Mouse (Mus musculus): ENCODE data around the gene Selenoh. TPM values are rescaled to one million over a fixed set of nuclear protein-coding genes. Genes with fewer than 3 reads are reported as not detected.
A peak's percentile ranks its signal among the peaks of the same experiment; 100 is the strongest.

Gene Selenoh
- polyA plus RNA-seq, 1 experiment from 2014 or later = 315 TPM

- Histone ChIP-seq H3K27me3 (ENCODE audit: control insufficient read depth, insufficient read depth, low read depth, low read length) (no peaks in the 10 kb centered on the region), H3K4me3 (ENCODE audit: low read length) (peak overlapping the region; percentile 17), H3K27ac (ENCODE audit: low read length) (peak overlapping the region; percentile 91), H3K36me3 (ENCODE audit: control insufficient read depth, insufficient read depth, low read length) (peaks cover 4% of the 10 kb centered on the region), H3K9ac (ENCODE audit: low read length) (peak overlapping the region; percentile 48; the same call in 1 of the 2 replicates), H3K4me2 (ENCODE audit: low read depth, low read length) (peak overlapping the region; percentile 50), H3K4me1 (replicated peaks; ENCODE audit: control insufficient read depth, insufficient read depth, low read length) (peaks cover 85% of the 10 kb centered on the region), H3K9me3 (ENCODE audit: control insufficient read depth, low read length) (no peaks in the 10 kb centered on the region)
- no peak for ATAC-seq (ENCODE audit: low read depth)
- WGBS = 7% methylated on average over 7 of the region's 7 CpGs
These were observed 33.0 kb downstream of the Selenoh start for GRCm38 (mm10) chr2:84637452-84638165.

GRCm38 (mm10) chr2:84636231-84636741 is 34.3 kb downstream of the Selenoh start:
- Histone ChIP-seq H3K4me3 (ENCODE audit: low read length) (peak overlapping the region; percentile 20), H3K9ac (ENCODE audit: low read length) (peak overlapping the region; percentile 57), H3K4me2 (ENCODE audit: low read depth, low read length) (peak overlapping the region; percentile 56), H3K36me3 (ENCODE audit: control insufficient read depth, insufficient read depth, low read length) (no peaks in the 10 kb centered on the region), H3K27ac (ENCODE audit: low read length) (peak overlapping the region; percentile 99), H3K27me3 (ENCODE audit: control insufficient read depth, insufficient read depth, low read depth, low read length) (no peaks in the 10 kb centered on the region), H3K9me3 (ENCODE audit: control insufficient read depth, low read length) (no peaks in the 10 kb centered on the region), H3K4me1 (replicated peaks; ENCODE audit: control insufficient read depth, insufficient read depth, low read length) (peaks cover 82% of the 10 kb centered on the region)
- ATAC-seq (ENCODE audit: low read depth) = peak; percentile 16; the same call in 1 of the 2 replicates
- WGBS = 4% methylated on average over 8 of the region's 8 CpGs

GRCm38 (mm10) chr2:84635611-84636010 is 35.0 kb downstream of the Selenoh start:
- Histone ChIP-seq H3K27me3 (ENCODE audit: control insufficient read depth, insufficient read depth, low read depth, low read length) (no peaks in the 10 kb centered on the region), H3K9me3 (ENCODE audit: control insufficient read depth, low read length) (no peaks in the 10 kb centered on the region), H3K36me3 (ENCODE audit: control insufficient read depth, insufficient read depth, low read length) (no peaks in the 10 kb centered on the region), H3K4me2 (ENCODE audit: low read depth, low read length) (peak overlapping the region; percentile 56), H3K9ac (ENCODE audit: low read length) (peak overlapping the region; percentile 57), H3K4me3 (ENCODE audit: low read length) (peak overlapping the region; percentile 5; the same call in 1 of the 2 replicates), H3K27ac (ENCODE audit: low read length) (peak overlapping the region; percentile 99), H3K4me1 (replicated peaks; ENCODE audit: control insufficient read depth, insufficient read depth, low read length) (peaks cover 76% of the 10 kb centered on the region)
- peak; percentile 94 for ATAC-seq (ENCODE audit: low read depth)
- 2% methylated on average over 2 of the region's 2 CpGs for WGBS

GRCm38 (mm10) chr2:84634934-84635482 is 35.6 kb downstream of the Selenoh start:
- Histone ChIP-seq H3K36me3 (ENCODE audit: control insufficient read depth, insufficient read depth, low read length) (no peaks in the 10 kb centered on the region), H3K27ac (ENCODE audit: low read length) (peak overlapping the region; percentile 99), H3K9me3 (ENCODE audit: control insufficient read depth, low read length) (no peaks in the 10 kb centered on the region), H3K9ac (ENCODE audit: low read length) (peak overlapping the region; percentile 51), H3K4me1 (replicated peaks; ENCODE audit: control insufficient read depth, insufficient read depth, low read length) (peaks cover 71% of the 10 kb centered on the region), H3K4me2 (ENCODE audit: low read depth, low read length) (peak overlapping the region; percentile 51), H3K27me3 (ENCODE audit: control insufficient read depth, insufficient read depth, low read depth, low read length) (no peaks in the 10 kb centered on the region), H3K4me3 (ENCODE audit: low read length) (peak overlapping the region; percentile 5)
- ATAC-seq (ENCODE audit: low read depth) = no peak
- WGBS = 17% methylated on average over 4 of the region's 4 CpGs

- Histone ChIP-seq H3K9ac (ENCODE audit: low read length) (0 out of 2 replicates have a peak overlapping the region, but pooled peaks have one; percentile 44), H3K9me3 (ENCODE audit: control insufficient read depth, low read length) (no peaks in the 10 kb centered on the region), H3K4me1 (replicated peaks; ENCODE audit: control insufficient read depth, insufficient read depth, low read length) (peaks cover 63% of the 10 kb centered on the region), H3K36me3 (ENCODE audit: control insufficient read depth, insufficient read depth, low read length) (no peaks in the 10 kb centered on the region), H3K27ac (ENCODE audit: low read length) (peak overlapping the region; percentile 99), H3K4me2 (ENCODE audit: low read depth, low read length) (peak overlapping the region; percentile 46), H3K4me3 (ENCODE audit: low read length) (0 out of 2 replicates have a peak overlapping the region, but pooled peaks have one; percentile 12), H3K27me3 (ENCODE audit: control insufficient read depth, insufficient read depth, low read depth, low read length) (no peaks in the 10 kb centered on the region)
- WGBS = 38% methylated on average over 4 of the region's 4 CpGs
- ATAC-seq (ENCODE audit: low read depth) = no peak
These were observed 36.6 kb downstream of the Selenoh start for GRCm38 (mm10) chr2:84634006-84634405.

GRCm38 (mm10) chr2:84632999-84633398 is 37.6 kb downstream of the Selenoh start:
- WGBS = 0% methylated on average over 3 of the region's 3 CpGs
- peak overlapping the region; percentile 30 for H3K4me3 ChIP-seq (ENCODE audit: low read length)
- peak overlapping the region; percentile 47 for H3K9ac ChIP-seq (ENCODE audit: low read length)

GRCm38 (mm10) chr2:84632001-84632400 is 38.6 kb downstream of the Selenoh start:
- no peaks in the 10 kb centered on the region for H3K27me3 ChIP-seq (ENCODE audit: control insufficient read depth, insufficient read depth, low read depth, low read length)
- WGBS = 88% methylated on average over 1 of the region's 1 CpGs
- ATAC-seq (ENCODE audit: low read depth) = no peak
- no peak overlapping the region for H3K4me3 ChIP-seq (ENCODE audit: low read length)
- H3K9me3 ChIP-seq (ENCODE audit: control insufficient read depth, low read length) = no peaks in the 10 kb centered on the region
- no peak overlapping the region for H3K4me2 ChIP-seq (ENCODE audit: low read depth, low read length)
- peaks cover 48% of the 10 kb centered on the region for H3K4me1 ChIP-seq (replicated peaks; ENCODE audit: control insufficient read depth, insufficient read depth, low read length)
- H3K27ac ChIP-seq (ENCODE audit: low read length) = peak overlapping the region; percentile 91
- no peaks in the 10 kb centered on the region for H3K36me3 ChIP-seq (ENCODE audit: control insufficient read depth, insufficient read depth, low read length)
- no peak overlapping the region for H3K9ac ChIP-seq (ENCODE audit: low read length)

More at GRCm38 (mm10) chr2:84632999-84633398, 37.6 kb downstream of the Selenoh start:
- Histone ChIP-seq H3K36me3 (ENCODE audit: control insufficient read depth, insufficient read depth, low read length) (no peaks in the 10 kb centered on the region), H3K27me3 (ENCODE audit: control insufficient read depth, insufficient read depth, low read depth, low read length) (no peaks in the 10 kb centered on the region), H3K9me3 (ENCODE audit: control insufficient read depth, low read length) (no peaks in the 10 kb centered on the region), H3K4me1 (replicated peaks; ENCODE audit: control insufficient read depth, insufficient read depth, low read length) (peaks cover 53% of the 10 kb centered on the region), H3K27ac (ENCODE audit: low read length) (peak overlapping the region; percentile 91), H3K4me2 (ENCODE audit: low read depth, low read length) (peak overlapping the region; percentile 51)
- ATAC-seq (ENCODE audit: low read depth) = no peak

- H3K4me2 ChIP-seq (ENCODE audit: low read depth, low read length) = no peak overlapping the region
- no peaks in the 10 kb centered on the region for H3K27me3 ChIP-seq (ENCODE audit: control insufficient read depth, insufficient read depth, low read depth, low read length)
- peak overlapping the region; percentile 45 for H3K27ac ChIP-seq (ENCODE audit: low read length)
- H3K9me3 ChIP-seq (ENCODE audit: control insufficient read depth, low read length) = no peaks in the 10 kb centered on the region
- 35% methylated on average over 3 of the region's 3 CpGs for WGBS
- no peak overlapping the region for H3K4me3 ChIP-seq (ENCODE audit: low read length)
- no peak for ATAC-seq (ENCODE audit: low read depth)
- peaks cover 7% of the 10 kb centered on the region; the same call in 1 of the 2 replicates for H3K36me3 ChIP-seq (ENCODE audit: control insufficient read depth, insufficient read depth, low read length)
- H3K9ac ChIP-seq (ENCODE audit: low read length) = no peak overlapping the region
- H3K4me1 ChIP-seq (replicated peaks; ENCODE audit: control insufficient read depth, insufficient read depth, low read length) = peaks cover 37% of the 10 kb centered on the region
These were observed 43.5 kb downstream of the Selenoh start for GRCm38 (mm10) chr2:84627036-84627435.

- peaks cover 7% of the 10 kb centered on the region; the same call in 1 of the 2 replicates for H3K36me3 ChIP-seq (ENCODE audit: control insufficient read depth, insufficient read depth, low read length)
- H3K9ac ChIP-seq (ENCODE audit: low read length) = no peak overlapping the region
- H3K27me3 ChIP-seq (ENCODE audit: control insufficient read depth, insufficient read depth, low read depth, low read length) = no peaks in the 10 kb centered on the region
- 62% methylated on average over 7 of the region's 7 CpGs for WGBS
- ATAC-seq (ENCODE audit: low read depth) = no peak
- no peak overlapping the region for H3K4me2 ChIP-seq (ENCODE audit: low read depth, low read length)
- no peaks in the 10 kb centered on the region for H3K9me3 ChIP-seq (ENCODE audit: control insufficient read depth, low read length)
- H3K4me3 ChIP-seq (ENCODE audit: low read length) = no peak overlapping the region
- peaks cover 37% of the 10 kb centered on the region for H3K4me1 ChIP-seq (replicated peaks; ENCODE audit: control insufficient read depth, insufficient read depth, low read length)
- peak overlapping the region; percentile 45 for H3K27ac ChIP-seq (ENCODE audit: low read length)
These were observed 44.1 kb downstream of the Selenoh start for GRCm38 (mm10) chr2:84626366-84626975.

Data from lung, embryonic 16.5 days (tissue).